Mouse (Mus musculus) hindbrain, postnatal 0 days (tissue): Measurements from ENCODE around the gene Cdca8. TPM values are rescaled to one million over a fixed set of nuclear protein-coding genes. Genes with fewer than 3 reads are reported as not detected.

ENCODE experiments used
- ATAC-seq: fragments of 200-750 bp; cut with Nextera tagmentation; 2 replicates; pipeline ENCODE4 v1.8.0; 2017; ENCODE audit warnings: mild to moderate bottlenecking, moderate TSS enrichment, moderate library complexity
- DNase-seq: peaks from one replicate; pipeline ENCODE4 v3.0.0-alpha.2; 2015; ENCODE audit warnings: low spot score
- H3K27ac ChIP-seq: fragments of 300-500 bp; sonication (generic); 2 replicates; pipeline ENCODE4 v1.5.1; 2014; ENCODE audit warnings: mild to moderate bottlenecking
- H3K27me3 ChIP-seq: fragments of 300-500 bp; sonication (generic); 2 replicates; pipeline ENCODE4 v1.6.1; 2014; ENCODE audit warnings: low read length, mixed read lengths; ENCODE audit not compliant: insufficient read depth
- H3K36me3 ChIP-seq: fragments of 300-500 bp; sonication (generic); 2 replicates; pipeline ENCODE4 v1.6.1; 2014; ENCODE audit warnings: low read length, mixed read lengths; ENCODE audit not compliant: insufficient read depth
- H3K4me1 ChIP-seq: fragments of 300-500 bp; sonication (generic); 2 replicates; pipeline ENCODE4 v1.6.1; 2014; ENCODE audit warnings: antibody characterized with exemption, low read length, mixed read lengths; ENCODE audit not compliant: insufficient read depth
- H3K4me2 ChIP-seq: fragments of 300-500 bp; sonication (generic); 2 replicates; pipeline ENCODE4 v1.6.1; 2014; ENCODE audit warnings: low read depth, mild to moderate bottlenecking, low read length, moderate library complexity, mixed read lengths
- H3K4me3 ChIP-seq: fragments of 300-500 bp; sonication (generic); 2 replicates; pipeline ENCODE4 v1.5.1; 2014; ENCODE audit warnings: low read length
- H3K9ac ChIP-seq: fragments of 300-500 bp; sonication (generic); replicated peaks from 2 replicates; pipeline ENCODE4 v1.6.1; 2014; ENCODE audit warnings: mild to moderate bottlenecking, low read length, moderate library complexity, mixed read lengths
- H3K9me3 ChIP-seq: fragments of 300-500 bp; sonication (generic); 2 replicates; pipeline ENCODE4 v1.6.1; 2016; ENCODE audit warnings: low read length, mixed read lengths
- CTCF ChIP-seq: IDR thresholded peaks from 2 replicates; pipeline ENCODE4 v1.5.1; 2016; ENCODE audit warnings: antibody characterized with exemption, control low read depth, low read depth
- WGBS: fragments of 180-500 bp; shearing (Covaris S2); extraction: QIAGEN DNeasy Blood & Tissue Kit; methylation state at CpG from one replicate; pipeline ENCODE4 v1.1.7; 2014; 5-methylcytosine and 5-hydroxymethylcytosine counted together
- polyA plus RNA-seq: library from polyadenylated mRNA; unstranded; fragments of >200 nt; fragmentation: Nextera tagmentation; extraction: Ambion mirVana; gene quantifications from 2 replicates; pipeline ENCODE4 v1.2.1, GENCODE M21; 2015
- total RNA-seq: library from RNA; depleted of rRNA; stranded (reverse); fragments of >200 nt; gene quantifications from 2 replicates; pipeline ENCODE4 v1.2.3, GENCODE M21; 2014

The Cdca8 gene
- total and polyA plus RNA-seq, 2 experiments from 2014 or later = 17.1 to 28.9 TPM

GRCm38 (mm10) chr4:124959062-124959461, 20.0 kb upstream of the Cdca8 start:
- no peak overlapping the region for H3K27ac ChIP-seq
- DNase-seq = no peak

GRCm38 (mm10) chr4:124957284-124957683, 18.2 kb upstream of the Cdca8 start:
- H3K4me3 ChIP-seq = no peak overlapping the region
- TF ChIP-seq CTCF = no peak
- no peak overlapping the region for H3K4me2 ChIP-seq
- H3K4me1 ChIP-seq = no peaks in the 10 kb centered on the region
- no peak for ATAC-seq
- H3K27me3 ChIP-seq = no peaks in the 10 kb centered on the region
- H3K36me3 ChIP-seq = no peaks in the 10 kb centered on the region
- DNase-seq = no peak
- no peak overlapping the region for H3K9ac ChIP-seq
- WGBS = 92% methylated on average over 2 of the region's 2 CpGs
- no peaks in the 10 kb centered on the region for H3K9me3 ChIP-seq
- no peak overlapping the region for H3K27ac ChIP-seq

More at GRCm38 (mm10) chr4:124959062-124959461, 20.0 kb upstream of the Cdca8 start:
- Histone ChIP-seq H3K36me3 (no peaks in the 10 kb centered on the region), H3K27me3 (no peaks in the 10 kb centered on the region), H3K4me3 (no peak overlapping the region), H3K4me2 (no peak overlapping the region), H3K4me1 (no peaks in the 10 kb centered on the region), H3K9me3 (no peaks in the 10 kb centered on the region), H3K9ac (no peak overlapping the region)
- WGBS = 59% methylated on average over 11 of the region's 11 CpGs
- no peak for ATAC-seq
- no peak for TF ChIP-seq CTCF

- no peak for ATAC-seq
- DNase-seq = no peak
- H3K4me1 ChIP-seq = no peaks in the 10 kb centered on the region
- TF ChIP-seq CTCF = no peak
- no peak overlapping the region for H3K9ac ChIP-seq
- H3K4me3 ChIP-seq = no peak overlapping the region
- no peaks in the 10 kb centered on the region for H3K36me3 ChIP-seq
- no peaks in the 10 kb centered on the region for H3K9me3 ChIP-seq
- WGBS = 72% methylated on average over 4 of the region's 4 CpGs
- H3K4me2 ChIP-seq = no peak overlapping the region
- H3K27me3 ChIP-seq = no peaks in the 10 kb centered on the region
- no peak overlapping the region for H3K27ac ChIP-seq
Observed at GRCm38 (mm10) chr4:124953546-124953945, 14.4 kb upstream of the Cdca8 start.

- no peak for ATAC-seq
- H3K4me2 ChIP-seq = no peak overlapping the region
- no peaks in the 10 kb centered on the region for H3K4me1 ChIP-seq
- H3K27me3 ChIP-seq = no peaks in the 10 kb centered on the region
- H3K36me3 ChIP-seq = no peaks in the 10 kb centered on the region
- no peak overlapping the region for H3K4me3 ChIP-seq
- H3K27ac ChIP-seq = no peak overlapping the region
- no peak overlapping the region for H3K9ac ChIP-seq
- H3K9me3 ChIP-seq = no peaks in the 10 kb centered on the region
- WGBS = 36% methylated on average over 10 of the region's 10 CpGs
- no peak for DNase-seq
- no peak for TF ChIP-seq CTCF
Observed at GRCm38 (mm10) chr4:124951036-124951433, 11.9 kb upstream of the Cdca8 start.

GRCm38 (mm10) chr4:124950181-124951035, 11.3 kb upstream of the Cdca8 start:
- 77% methylated on average over 21 of the region's 21 CpGs for WGBS
- no peak for TF ChIP-seq CTCF
- no peak for ATAC-seq
- Histone ChIP-seq H3K4me1 (no peaks in the 10 kb centered on the region), H3K27me3 (no peaks in the 10 kb centered on the region), H3K9me3 (no peaks in the 10 kb centered on the region), H3K9ac (no peak overlapping the region), H3K36me3 (no peaks in the 10 kb centered on the region), H3K4me2 (no peak overlapping the region), H3K4me3 (no peak overlapping the region), H3K27ac (no peak overlapping the region)
- DNase-seq = no peak

GRCm38 (mm10) chr4:124949488-124949887, 10.4 kb upstream of the Cdca8 start:
- no peaks in the 10 kb centered on the region for H3K4me1 ChIP-seq
- ATAC-seq = peak; percentile 77; the same call in 1 of the 2 replicates

GRCm38 (mm10) chr4:124944961-124945360, 5.8 kb upstream of the Cdca8 start:
- H3K9ac ChIP-seq = no peak overlapping the region
- no peak overlapping the region for H3K27ac ChIP-seq
- ATAC-seq (no peak), DNase-seq (peak; percentile 61)
- H3K9me3 ChIP-seq = no peaks in the 10 kb centered on the region
- 62% methylated on average over 2 of the region's 2 CpGs for WGBS
- H3K36me3 ChIP-seq = peaks cover 10% of the 10 kb centered on the region
- no peak overlapping the region for H3K4me2 ChIP-seq
- H3K4me1 ChIP-seq = no peaks in the 10 kb centered on the region
- no peak overlapping the region for H3K4me3 ChIP-seq
- no peaks in the 10 kb centered on the region for H3K27me3 ChIP-seq
- TF ChIP-seq CTCF = peak; percentile 64

More at GRCm38 (mm10) chr4:124949488-124949887, 10.4 kb upstream of the Cdca8 start:
- H3K27me3 ChIP-seq = no peaks in the 10 kb centered on the region
- no peak for TF ChIP-seq CTCF
- DNase-seq = peak; percentile 65
- no peak overlapping the region for H3K4me3 ChIP-seq
- no peak overlapping the region for H3K27ac ChIP-seq
- no peaks in the 10 kb centered on the region for H3K36me3 ChIP-seq
- no peak overlapping the region for H3K9ac ChIP-seq
- WGBS = 51% methylated on average over 3 of the region's 3 CpGs
- no peak overlapping the region for H3K4me2 ChIP-seq
- H3K9me3 ChIP-seq = no peaks in the 10 kb centered on the region
